Mouse (Mus musculus): ENCODE data around the gene Cux1. TPM values are rescaled to one million over a fixed set of nuclear protein-coding genes. Genes with fewer than 3 reads are reported as not detected.

Cux1 gene
- polyA plus RNA-seq, 1 experiment from 2014 or later = 121 TPM

- Histone ChIP-seq H3K9me3 (no peaks in the 10 kb centered on the region), H3K27ac (no peak overlapping the region), H3K9ac (no peak overlapping the region), H3K4me1 (peaks cover 24% of the 10 kb centered on the region), H3K27me3 (replicated peaks) (no peaks in the 10 kb centered on the region), H3K4me3 (no peak overlapping the region), H3K36me3 (replicated peaks) (no peaks in the 10 kb centered on the region), H3K4me2 (no peak overlapping the region)
- no peak for ATAC-seq (replicated peaks)
- WGBS = 11% methylated on average over 2 of the region's 2 CpGs
Observed at GRCm38 (mm10) chr5:136550726-136551125, 16.6 kb downstream of the Cux1 start.

- ATAC-seq (replicated peaks) = no peak
- Histone ChIP-seq H3K27me3 (replicated peaks) (no peaks in the 10 kb centered on the region), H3K9ac (no peak overlapping the region), H3K4me3 (no peak overlapping the region), H3K36me3 (replicated peaks) (no peaks in the 10 kb centered on the region), H3K4me2 (no peak overlapping the region), H3K27ac (no peak overlapping the region), H3K9me3 (no peaks in the 10 kb centered on the region), H3K4me1 (peaks cover 20% of the 10 kb centered on the region)
- WGBS = 34% methylated on average over 2 of the region's 2 CpGs
Observed at GRCm38 (mm10) chr5:136548776-136549175, 18.5 kb downstream of the Cux1 start.

- H3K27ac ChIP-seq = no peak overlapping the region
- no peaks in the 10 kb centered on the region for H3K27me3 ChIP-seq (replicated peaks)
- no peaks in the 10 kb centered on the region for H3K9me3 ChIP-seq
- no peak overlapping the region for H3K9ac ChIP-seq
- no peak for ATAC-seq (replicated peaks)
- peaks cover 7% of the 10 kb centered on the region; the same call in 1 of the 2 replicates for H3K4me1 ChIP-seq
- WGBS = 86% methylated on average over 4 of the region's 4 CpGs
- H3K4me2 ChIP-seq = no peak overlapping the region
- no peaks in the 10 kb centered on the region for H3K36me3 ChIP-seq (replicated peaks)
- no peak overlapping the region for H3K4me3 ChIP-seq
Observed at GRCm38 (mm10) chr5:136545061-136545460, 22.2 kb downstream of the Cux1 start.

- Histone ChIP-seq H3K9ac (no peak overlapping the region), H3K9me3 (no peaks in the 10 kb centered on the region), H3K4me3 (no peak overlapping the region), H3K4me2 (no peak overlapping the region), H3K36me3 (replicated peaks) (no peaks in the 10 kb centered on the region), H3K27me3 (replicated peaks) (no peaks in the 10 kb centered on the region), H3K4me1 (peaks cover 13% of the 10 kb centered on the region), H3K27ac (no peak overlapping the region)
- no peak for ATAC-seq (replicated peaks)
Observed at GRCm38 (mm10) chr5:136543171-136543570, 24.1 kb downstream of the Cux1 start.

GRCm38 (mm10) chr5:136540952-136541351 is 26.3 kb downstream of the Cux1 start:
- Histone ChIP-seq H3K36me3 (replicated peaks) (no peaks in the 10 kb centered on the region), H3K4me1 (peaks cover 14% of the 10 kb centered on the region), H3K4me2 (no peak overlapping the region), H3K9me3 (no peaks in the 10 kb centered on the region), H3K27me3 (replicated peaks) (no peaks in the 10 kb centered on the region), H3K27ac (no peak overlapping the region), H3K4me3 (no peak overlapping the region), H3K9ac (no peak overlapping the region)
- no peak for ATAC-seq (replicated peaks)

- Histone ChIP-seq H3K9ac (no peak overlapping the region), H3K9me3 (no peaks in the 10 kb centered on the region), H3K4me2 (no peak overlapping the region), H3K27ac (no peak overlapping the region), H3K36me3 (replicated peaks) (no peaks in the 10 kb centered on the region), H3K4me3 (no peak overlapping the region), H3K4me1 (peaks cover 14% of the 10 kb centered on the region), H3K27me3 (replicated peaks) (no peaks in the 10 kb centered on the region)
- WGBS = 90% methylated on average over 5 of the region's 5 CpGs
- ATAC-seq (replicated peaks) = no peak
Observed at GRCm38 (mm10) chr5:136540055-136540838, 27.0 kb downstream of the Cux1 start.

GRCm38 (mm10) chr5:136536753-136537152 is 30.5 kb downstream of the Cux1 start:
- WGBS = 87% methylated on average over 4 of the region's 4 CpGs
- no peaks in the 10 kb centered on the region for H3K27me3 ChIP-seq (replicated peaks)
- no peak for ATAC-seq (replicated peaks)
- no peaks in the 10 kb centered on the region for H3K9me3 ChIP-seq
- no peak overlapping the region for H3K9ac ChIP-seq
- H3K27ac ChIP-seq = no peak overlapping the region
- H3K4me1 ChIP-seq = peaks cover 14% of the 10 kb centered on the region
- no peak overlapping the region for H3K4me2 ChIP-seq
- no peaks in the 10 kb centered on the region for H3K36me3 ChIP-seq (replicated peaks)
- no peak overlapping the region for H3K4me3 ChIP-seq

GRCm38 (mm10) chr5:136535976-136536725 is 31.1 kb downstream of the Cux1 start:
- Histone ChIP-seq H3K27ac (no peak overlapping the region), H3K4me3 (no peak overlapping the region), H3K9me3 (no peaks in the 10 kb centered on the region), H3K9ac (no peak overlapping the region), H3K4me1 (peaks cover 14% of the 10 kb centered on the region), H3K27me3 (replicated peaks) (no peaks in the 10 kb centered on the region), H3K36me3 (replicated peaks) (no peaks in the 10 kb centered on the region), H3K4me2 (no peak overlapping the region)
- 79% methylated on average over 5 of the region's 5 CpGs for WGBS
- no peak for ATAC-seq (replicated peaks)

- no peaks in the 10 kb centered on the region for H3K27me3 ChIP-seq (replicated peaks)
- 56% methylated on average over 1 of the region's 1 CpGs for whole genome bisulfite sequencing
- no peaks in the 10 kb centered on the region for H3K36me3 ChIP-seq (replicated peaks)
- ATAC-seq (replicated peaks) = no peak
- H3K4me1 ChIP-seq = peaks cover 10% of the 10 kb centered on the region
- no peak overlapping the region for H3K4me2 ChIP-seq
- H3K9me3 ChIP-seq = no peaks in the 10 kb centered on the region
- H3K9ac ChIP-seq = no peak overlapping the region
- H3K27ac ChIP-seq = no peak overlapping the region
- H3K4me3 ChIP-seq = no peak overlapping the region
Observed at GRCm38 (mm10) chr5:136535204-136535603, 32.1 kb downstream of the Cux1 start.

GRCm38 (mm10) chr5:136533371-136534276 is 33.7 kb downstream of the Cux1 start:
- H3K4me3 ChIP-seq = no peak overlapping the region
- no peaks in the 10 kb centered on the region for H3K36me3 ChIP-seq (replicated peaks)
- no peak overlapping the region for H3K9ac ChIP-seq
- no peak for ATAC-seq (replicated peaks)
- no peak overlapping the region for H3K27ac ChIP-seq
- no peaks in the 10 kb centered on the region for H3K9me3 ChIP-seq
- 85% methylated on average over 11 of the region's 11 CpGs for WGBS
- no peaks in the 10 kb centered on the region for H3K27me3 ChIP-seq (replicated peaks)
- H3K4me2 ChIP-seq = no peak overlapping the region
- 0 out of 2 replicates have a peak, but pooled peaks cover 5% of the 10 kb centered on the region for H3K4me1 ChIP-seq

GRCm38 (mm10) chr5:136531674-136532365 is 35.5 kb downstream of the Cux1 start:
- H3K4me2 ChIP-seq = no peak overlapping the region
- H3K27ac ChIP-seq = no peak overlapping the region
- H3K4me3 ChIP-seq = no peak overlapping the region
- H3K9me3 ChIP-seq = no peaks in the 10 kb centered on the region
- 79% methylated on average over 2 of the region's 2 CpGs for WGBS
- H3K36me3 ChIP-seq (replicated peaks) = no peaks in the 10 kb centered on the region
- no peaks in the 10 kb centered on the region for H3K27me3 ChIP-seq (replicated peaks)
- no peak overlapping the region for H3K9ac ChIP-seq
- H3K4me1 ChIP-seq = 0 out of 2 replicates have a peak, but pooled peaks cover 5% of the 10 kb centered on the region
- ATAC-seq (replicated peaks) = no peak

Measured in midbrain, embryonic 15.5 days (tissue).